Mouse (Mus musculus) T-cell, adult 66 days (primary cell): ENCODE results near the gene Clic4. TPM values are rescaled to one million over a fixed set of nuclear protein-coding genes. Genes with fewer than 3 reads are reported as not detected.

Experiments used
- total RNA-seq, 2 experiments: library from RNA; stranded (reverse); gene quantifications; 3 replicates in 1 of 2; 4 replicates in 1 of 2; pipeline ENCODE4 v1.2.4; 2023

Gene Clic4
- total RNA-seq: 1 to 10 TPM; 7.9 to 9.7 TPM

GRCm38 (mm10) chr4:135272640-135273306 is at the start of gene Clic4:
Gene Clic4 (minus strand): TSS chr4:135272814.

Other genes starting within 250 kb of the Clic4 start
- 100 to 1,000 TPM; 161 to 174 TPM for gene Runx3, start 152.2 kb downstream of the Clic4 start, total RNA-seq
- gene Srrm1, start 80.5 kb upstream of the Clic4 start, total RNA-seq: 100 to 1,000 TPM; 285 to 340 TPM
- gene Ncmap, start 125.4 kb upstream of the Clic4 start, total RNA-seq: 1 to 10 TPM in 1 of 2 experiments, under 1 TPM in 1; 0.92 to 2.7 TPM
- gene Rcan3, start 161.0 kb upstream of the Clic4 start, total RNA-seq: 10 to 100 TPM; 20.1 to 22.2 TPM
- gene Stpg1, start 222.0 kb upstream of the Clic4 start, total RNA-seq: not detected
- gene Nipal3, start 222.2 kb upstream of the Clic4 start, total RNA-seq: 10 to 100 TPM; 64.7 to 66.4 TPM